Mouse (Mus musculus): ENCODE measurements around the gene Hes7.

- no peak for TF ChIP-seq CTCF (IDR thresholded peaks at IDR 0.05; ENCODE audit: extremely low read depth, insufficient read depth, insufficient read length, insufficient replicate concordance)
- TF ChIP-seq POLR2A (IDR thresholded peaks at IDR 0.05; ENCODE audit: low read depth, low read length): no peak
These were observed 1.4 kb upstream of the Hes7 start for GRCm38 (mm10) chr11:69118765-69119164.
